ENCODE assay signal across 12 mouse cellular contexts in the genomic region with DNA sequence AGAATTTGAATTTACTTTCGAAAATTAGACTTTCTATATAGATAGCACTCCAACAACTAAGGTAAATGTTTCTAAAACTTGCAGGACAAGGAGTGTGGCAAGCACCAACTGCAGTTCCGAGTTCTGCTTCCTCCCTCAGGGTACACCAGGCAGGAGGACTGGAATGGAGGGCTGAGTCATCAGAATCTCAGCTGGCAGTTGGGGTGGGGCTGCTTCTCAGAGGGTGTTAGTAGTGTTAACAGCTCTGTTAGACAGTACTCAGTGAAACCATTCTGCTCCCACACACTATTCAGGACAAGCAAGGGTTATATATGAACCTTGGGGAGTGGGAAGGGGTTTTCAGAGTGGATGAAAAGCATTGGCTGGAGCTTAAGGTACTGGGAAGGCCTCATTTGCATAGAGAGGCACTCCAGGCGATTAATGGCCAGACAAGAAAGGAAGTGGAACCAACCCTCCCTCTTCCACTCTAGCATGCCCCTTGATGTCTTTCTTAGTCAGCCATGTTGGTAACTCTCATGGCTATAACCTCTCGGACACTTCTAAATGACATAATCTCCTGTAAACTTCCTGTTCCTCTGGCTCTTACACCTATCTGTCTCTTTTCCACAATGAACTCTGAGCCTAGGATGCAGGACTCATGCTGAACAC.
DNase-seq lines count a peak whose midpoint lies in the region; ATAC-seq and TF ChIP-seq lines count a peak whose summit lies in the region.
"Had no signal": no experiment of that assay in that cellular context is flagged by ENCODE, and none has a peak within 500 bp of the region (broad histone marks: within the 10 kb centered on the region; RNA-seq: fewer than 3 reads in every experiment).

No protein-coding gene starts in this region.

- no peak for TF ChIP-seq RAD21 in MEL (IDR thresholded peaks at IDR 0.05; ENCODE audit: low read depth, low read length)

- H3K4me3 ChIP-seq in forebrain, embryonic 13.5 days, result no peak overlapping the region
- H3K4me3 ChIP-seq in forebrain, embryonic 15.5 days, result no peak overlapping the region
- H3K4me3 ChIP-seq in MEL (ENCODE audit: control insufficient read depth in 1 of 2, insufficient read depth in 1 of 2, low read depth in 2 of 2, low read length in 2 of 2), result no peak overlapping the region
- H3K4me3 ChIP-seq: gastrocnemius, adult 2 months; megakaryocyte, embryonic 14.5 days had no signal

- TF ChIP-seq CTCF in MEL (IDR thresholded peaks at IDR 0.05 in 2 of 3, conservative IDR thresholded peaks at IDR 0.05 in 1 of 3; ENCODE audit: control insufficient read depth in 1 of 3, insufficient read depth in 1 of 3, low read depth in 2 of 3, low read length in 3 of 3, poor library complexity in 1 of 3, severe bottlenecking in 1 of 3), result no peak

- no peak overlapping the region for H3K4me2 ChIP-seq in forebrain, embryonic 13.5 days
- no peak overlapping the region for H3K4me2 ChIP-seq in forebrain, embryonic 15.5 days (replicated peaks)

- peak; percentile 9 for DNase-seq in lung, postnatal 36 days
- DNase-seq in lung, postnatal 14 days, result no peak
- peak; percentile 16 for DNase-seq in MEL (ENCODE audit: low read depth, low spot score)
- no peak for DNase-seq in thymus, adult 18-20 months
- no peak for DNase-seq in thymus, postnatal 4 days
- DNase-seq: adrenal gland, postnatal 10 days; cerebellum, postnatal 10 days; gastrocnemius, adult 2 months had no signal

- H3K27me3 ChIP-seq in forebrain, embryonic 13.5 days, result no peaks in the 10 kb centered on the region
- H3K27me3 ChIP-seq in forebrain, embryonic 15.5 days, result no peaks in the 10 kb centered on the region
- H3K27me3 ChIP-seq in MEL (ENCODE audit: control insufficient read depth in 1 of 2, insufficient read depth in 2 of 2, low read length in 2 of 2), result peaks cover 0 to 1% of the 10 kb centered on the region in 2 experiments; a peak in 1 of 4 replicates
- H3K27me3 ChIP-seq: megakaryocyte, embryonic 14.5 days had no signal

- no peak for TF ChIP-seq EP300 in MEL (IDR thresholded peaks at IDR 0.05; ENCODE audit: low read depth in 1 of 2, low read length in 2 of 2)

- TF ChIP-seq POLR2A in MEL (IDR thresholded peaks at IDR 0.05; ENCODE audit: control insufficient read depth in 1 of 2, insufficient read depth in 1 of 2, low read depth in 1 of 2, low read length in 2 of 2, poor library complexity in 1 of 2), result no peak

- H3K9me3 ChIP-seq in forebrain, embryonic 13.5 days (replicated peaks), result no peaks in the 10 kb centered on the region
- H3K9me3 ChIP-seq in forebrain, embryonic 15.5 days, result no peaks in the 10 kb centered on the region
- H3K9me3 ChIP-seq in MEL (replicated peaks; ENCODE audit: insufficient read depth, low read length), result no peaks in the 10 kb centered on the region
- H3K9me3 ChIP-seq: megakaryocyte, embryonic 14.5 days had no signal

- no peaks in the 10 kb centered on the region for H3K79me2 ChIP-seq in MEL (ENCODE audit: control insufficient read depth, insufficient read depth, low read length, poor library complexity)

- H3K36me3 ChIP-seq in forebrain, embryonic 13.5 days (ENCODE audit: poor library complexity, severe bottlenecking), result no peaks in the 10 kb centered on the region
- H3K36me3 ChIP-seq in forebrain, embryonic 15.5 days, result no peaks in the 10 kb centered on the region
- H3K36me3 ChIP-seq in MEL (ENCODE audit: control insufficient read depth in 1 of 2, insufficient read depth in 2 of 2, low read length in 2 of 2), result no peaks in the 10 kb centered on the region

- H3K9ac ChIP-seq in forebrain, embryonic 13.5 days, result no peak overlapping the region
- no peak overlapping the region for H3K9ac ChIP-seq in forebrain, embryonic 15.5 days (replicated peaks)
- H3K9ac ChIP-seq in MEL (ENCODE audit: control insufficient read depth, low read depth, low read length, poor library complexity, severe bottlenecking), result no peak overlapping the region

- peak; percentile 36; the same call in 1 of the 2 replicates for ATAC-seq in forebrain, embryonic 13.5 days
- no peak for ATAC-seq in forebrain, embryonic 15.5 days (replicated peaks)
- 0 out of 2 replicates have a peak, but pooled peaks have one; percentile 42 for ATAC-seq in common myeloid progenitor, adult 5-6 weeks (replicated peaks; ENCODE audit: low read depth, poor library complexity, severe bottlenecking)

- 69% methylated on average over 4 of the region's 4 CpGs for WGBS in forebrain, embryonic 13.5 days
- 69% methylated on average over 4 of the region's 4 CpGs for WGBS in forebrain, embryonic 15.5 days

- H3K4me1 ChIP-seq in forebrain, embryonic 13.5 days, result 0 out of 2 replicates have a peak, but pooled peaks cover 3% of the 10 kb centered on the region
- H3K4me1 ChIP-seq in forebrain, embryonic 15.5 days, result no peaks in the 10 kb centered on the region
- H3K4me1 ChIP-seq in MEL (ENCODE audit: control insufficient read depth in 1 of 2, insufficient read depth in 2 of 2, low read length in 2 of 2), result no peaks in the 10 kb centered on the region

- no peak overlapping the region for H3K27ac ChIP-seq in forebrain, embryonic 13.5 days
- H3K27ac ChIP-seq in forebrain, embryonic 15.5 days (replicated peaks), result no peak overlapping the region
- H3K27ac ChIP-seq in MEL (ENCODE audit: control insufficient read depth, low read depth, low read length), result no peak overlapping the region
- H3K27ac ChIP-seq: gastrocnemius, adult 2 months had no signal

TF ChIP-seq in MEL, 35 proteins besides CTCF, POLR2A, EP300 and RAD21:
- TF ChIP-seq MAX (IDR thresholded peaks at IDR 0.05; ENCODE audit: low read length), result no peak
- no peak for TF ChIP-seq ETS1 (IDR thresholded peaks at IDR 0.05; ENCODE audit: low read depth, low read length)
- TF ChIP-seq MEF2A (IDR thresholded peaks at IDR 0.05; ENCODE audit: extremely low read depth, insufficient replicate concordance, low read depth, low read length, poor library complexity, severe bottlenecking), result no peak

Comparison
In these comparisons a context has a peak if more than half of its experiments do, and no peak if none do; other contexts are left out.
1. DNase-seq: peak in lung, postnatal 36 days (single experiment) and MEL (single experiment); none in lung, postnatal 14 days (single experiment), thymus, adult 18-20 months (0 of 2) and thymus, postnatal 4 days (single experiment).